Mouse (Mus musculus): Measurements from ENCODE around the gene Apoc2.

Apoc2 gene

GRCm38 (mm10) chr7:19633855-19634254 lies 43.9 kb downstream of the Apoc2 start:
- in situ Hi-C loops (cut with MboI, MseI), result no loop called here

GRCm38 (mm10) chr7:19633197-19633596 lies 44.5 kb downstream of the Apoc2 start:
- in situ Hi-C loops (cut with MboI, MseI), result no loop called here

GRCm38 (mm10) chr7:19632720-19633119 lies 45.0 kb downstream of the Apoc2 start:
- in situ Hi-C loops (cut with MboI, MseI), result no loop called here

- in situ Hi-C loops (cut with MboI, MseI), result no loop called here
Measured at GRCm38 (mm10) chr7:19632275-19632674, 45.5 kb downstream of the Apoc2 start.

GRCm38 (mm10) chr7:19629361-19629734 lies 48.4 kb downstream of the Apoc2 start, which contains the start of gene Relb:
Relb (minus strand) TSS chr7:19629438.
- in situ Hi-C loops (cut with MboI, MseI), result no loop called here

- in situ Hi-C loops (cut with MboI, MseI), result no loop called here
Measured at GRCm38 (mm10) chr7:19628536-19629360, 49.0 kb downstream of the Apoc2 start.

- in situ Hi-C loops (cut with MboI, MseI), result no loop called here
Measured at GRCm38 (mm10) chr7:19628192-19628535, 49.6 kb downstream of the Apoc2 start.

- in situ Hi-C loops (cut with MboI, MseI), result no loop called here
Measured at GRCm38 (mm10) chr7:19627721-19628120, 50.0 kb downstream of the Apoc2 start.

GRCm38 (mm10) chr7:19623433-19623832 lies 54.3 kb downstream of the Apoc2 start:
- in situ Hi-C loops (cut with MboI, MseI), result no loop called here

GRCm38 (mm10) chr7:19622241-19622640 lies 55.5 kb downstream of the Apoc2 start:
- in situ Hi-C loops (cut with MboI, MseI), result no loop called here

Measured in T-helper 17 cell (primary cell).